Mouse (Mus musculus) G1E (cell line): ENCODE results near the gene Slc39a10.

Experiments
- CTCF ChIP-seq: IDR thresholded peaks from 2 replicates; pipeline ENCODE4 v1.5.1; 2012; ENCODE audit warnings: low read depth, low read length, inconsistent platforms, mixed read lengths
- GATA1 ChIP-seq: IDR thresholded peaks from 2 replicates; pipeline ENCODE4 v1.6.1; 2012; ENCODE audit warnings: borderline replicate concordance, low read length, inconsistent platforms, mixed read lengths
- GATA2 ChIP-seq: IDR thresholded peaks from 2 replicates; pipeline ENCODE4 v1.6.1; 2012; ENCODE audit warnings: low read depth, low read length, inconsistent platforms, borderline replicate concordance
- TAL1 ChIP-seq: conservative IDR thresholded peaks from 2 replicates; pipeline ENCODE4 v1.6.1; 2012; ENCODE audit warnings: low read depth, low read length, inconsistent platforms, mixed read lengths

GRCm38 (mm10) chr1:46888726-46889125 is 3.9 kb downstream of the Slc39a10 start:
- TF ChIP-seq GATA1 (no peak), CTCF (no peak), GATA2 (no peak), TAL1 (no peak)
